Mouse (Mus musculus): ENCODE measurements around the gene Klrb1. TPM values are rescaled to one million over a fixed set of nuclear protein-coding genes. Genes with fewer than 3 reads are reported as not detected.
"Not testable (repeated sequence)": the region's sequence is repeated elsewhere in the genome, so short reads cannot be mapped to it uniquely, and the experiment has no call there.

Klrb1 gene
- polyA plus RNA-seq, 1 experiment: not detected

GRCm38 (mm10) chr6:128760416-128761143 is 37.7 kb upstream of the Klrb1 start:
- TF ChIP-seq POLR2A (IDR thresholded peaks at IDR 0.05; ENCODE audit: extremely low read depth, insufficient read depth, low read length): peak; percentile 76; the same call in 1 of the 2 replicates
- peak; percentile 40 for TF ChIP-seq CTCF (IDR thresholded peaks at IDR 0.05; ENCODE audit: extremely low read depth, insufficient read depth, low read length)
- H3K4me1 ChIP-seq (ENCODE audit: control insufficient read depth, insufficient read depth, low read length): not testable (repeated sequence)
- H3K27ac ChIP-seq (ENCODE audit: insufficient read depth, low read length): peak overlapping the region; percentile 91

DNA sequence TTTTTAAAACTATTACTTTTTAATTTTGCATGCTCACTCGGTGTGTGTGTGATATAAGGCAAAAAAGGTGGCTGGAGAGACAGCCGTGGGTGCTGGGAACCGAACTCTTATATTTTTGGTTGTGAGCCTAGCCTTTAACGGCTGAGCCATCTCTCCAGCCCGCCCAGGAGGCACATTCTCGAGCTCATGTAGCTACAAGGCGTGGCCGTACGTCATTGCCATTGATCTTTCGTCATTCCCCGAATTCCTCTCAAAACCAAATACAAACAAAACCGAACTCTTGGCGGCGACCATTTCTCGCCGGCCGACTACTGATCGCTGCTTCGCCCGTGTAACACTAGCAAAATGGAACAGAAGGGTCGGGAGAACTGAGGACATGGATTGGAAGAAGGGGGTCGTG is 37.2 kb upstream of the Klrb1 start:
- peak overlapping the region; percentile 96 for H3K4me3 ChIP-seq (ENCODE audit: insufficient read depth, low read length)
- H3K4me1 ChIP-seq (ENCODE audit: control insufficient read depth, insufficient read depth, low read length): not testable (repeated sequence)
- H3K27ac ChIP-seq (ENCODE audit: insufficient read depth, low read length): peak overlapping the region; percentile 91

More at GRCm38 (mm10) chr6:128760416-128761143, 37.7 kb upstream of the Klrb1 start:
- H3K4me3 ChIP-seq (ENCODE audit: insufficient read depth, low read length): peak overlapping the region; percentile 96

- Histone ChIP-seq H3K27ac (ENCODE audit: insufficient read depth, low read length) (no peak overlapping the region), H3K4me3 (ENCODE audit: insufficient read depth, low read length) (no peak overlapping the region; the same call in 1 of the 2 replicates), H3K4me1 (ENCODE audit: control insufficient read depth, insufficient read depth, low read length) (no peaks in the 10 kb centered on the region)
- TF ChIP-seq POLR2A (IDR thresholded peaks at IDR 0.05; ENCODE audit: extremely low read depth, insufficient read depth, low read length) (no peak), CTCF (IDR thresholded peaks at IDR 0.05; ENCODE audit: extremely low read depth, insufficient read depth, low read length) (no peak)
These were observed 36.5 kb upstream of the Klrb1 start for GRCm38 (mm10) chr6:128759221-128759950.

DNA sequence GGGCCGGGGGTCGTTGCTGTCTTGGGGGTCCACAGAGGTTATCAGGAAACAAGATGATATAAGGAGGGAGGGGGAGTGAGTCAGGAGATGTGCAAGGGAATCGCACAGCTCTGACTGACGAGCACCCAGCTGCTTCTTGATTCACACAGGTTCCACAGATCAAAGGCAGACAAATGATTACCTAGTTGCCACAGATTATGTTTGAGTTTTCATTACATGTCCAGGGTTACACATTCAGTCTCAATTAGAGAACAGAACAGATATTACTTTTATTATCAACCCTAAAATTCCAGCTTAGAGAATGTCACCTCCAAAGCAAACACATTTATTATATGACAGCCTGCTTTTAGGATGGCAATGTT is 32.5 kb upstream of the Klrb1 start:
- not testable (repeated sequence) for H3K27ac ChIP-seq (ENCODE audit: insufficient read depth, low read length); H3K4me3 ChIP-seq (ENCODE audit: insufficient read depth, low read length); H3K4me1 ChIP-seq (ENCODE audit: control insufficient read depth, insufficient read depth, low read length)

DNA sequence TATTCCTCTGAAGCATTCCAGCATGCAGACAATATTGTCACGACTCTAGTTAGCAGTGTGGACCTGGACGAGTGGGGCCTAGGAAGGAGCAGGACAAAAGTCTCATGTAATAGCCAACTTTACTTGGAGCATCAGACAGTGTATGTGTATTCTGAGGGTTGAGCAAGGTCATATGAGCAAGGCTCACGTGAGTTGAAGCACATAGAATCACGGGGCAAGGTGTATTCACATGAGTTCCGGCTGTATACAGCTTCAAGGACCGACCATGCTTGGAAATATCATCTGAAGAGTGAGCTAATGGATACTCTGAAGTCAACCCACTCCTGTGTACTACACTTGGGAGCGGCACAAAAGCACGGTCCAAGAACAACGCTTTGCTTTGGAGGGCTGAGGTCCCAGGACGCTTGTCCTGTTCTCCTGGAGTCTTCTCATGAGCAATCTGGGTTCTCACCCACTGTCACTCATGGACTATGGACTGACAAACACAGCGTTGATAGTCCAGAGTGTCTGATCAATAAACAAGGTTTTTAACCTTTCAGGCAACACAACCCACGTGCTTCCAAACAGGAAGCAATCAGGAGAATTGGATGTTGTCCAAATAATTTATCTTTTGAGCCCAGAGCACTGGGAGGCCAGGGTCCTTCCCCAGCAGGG is 32.0 kb upstream of the Klrb1 start:
- H3K27ac ChIP-seq (ENCODE audit: insufficient read depth, low read length); H3K4me1 ChIP-seq (ENCODE audit: control insufficient read depth, insufficient read depth, low read length); H3K4me3 ChIP-seq (ENCODE audit: insufficient read depth, low read length): not testable (repeated sequence)

- not testable (repeated sequence) for H3K4me1 ChIP-seq (ENCODE audit: control insufficient read depth, insufficient read depth, low read length); H3K4me3 ChIP-seq (ENCODE audit: insufficient read depth, low read length); H3K27ac ChIP-seq (ENCODE audit: insufficient read depth, low read length)
- peak; percentile 40; the same call in 1 of the 2 replicates for TF ChIP-seq POLR2A (IDR thresholded peaks at IDR 0.05; ENCODE audit: extremely low read depth, insufficient read depth, low read length)
These were observed 31.4 kb upstream of the Klrb1 start for GRCm38 (mm10) chr6:128754265-128754664.

GRCm38 (mm10) chr6:128753610-128754224 is 30.9 kb upstream of the Klrb1 start:
- H3K4me1 ChIP-seq (ENCODE audit: control insufficient read depth, insufficient read depth, low read length); H3K27ac ChIP-seq (ENCODE audit: insufficient read depth, low read length): not testable (repeated sequence)
- peak overlapping the region; percentile 7; the same call in 1 of the 2 replicates for H3K4me3 ChIP-seq (ENCODE audit: insufficient read depth, low read length)
- peak; percentile 57 for TF ChIP-seq CTCF (IDR thresholded peaks at IDR 0.05; ENCODE audit: extremely low read depth, insufficient read depth, low read length)

DNA sequence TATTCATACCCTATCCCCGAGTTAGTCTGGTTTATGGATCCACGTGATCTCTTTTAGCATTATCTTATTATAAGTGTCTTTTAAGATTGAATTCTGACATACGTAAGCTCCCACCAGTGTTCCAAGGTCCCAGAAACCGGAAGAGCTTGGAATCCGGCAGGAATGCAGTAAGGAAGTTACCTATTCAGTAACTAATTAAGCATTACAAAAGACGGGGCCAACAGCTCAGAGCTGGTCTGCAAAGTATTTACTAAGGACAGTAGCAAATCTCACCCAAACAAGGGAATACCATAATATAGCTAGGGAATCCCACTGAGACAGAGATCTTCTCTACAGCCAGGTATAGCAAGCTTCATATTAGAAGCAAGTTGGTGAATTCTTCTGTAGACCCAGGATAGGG is 24.1 kb upstream of the Klrb1 start:
- not testable (repeated sequence) for H3K4me1 ChIP-seq (ENCODE audit: control insufficient read depth, insufficient read depth, low read length); H3K4me3 ChIP-seq (ENCODE audit: insufficient read depth, low read length); H3K27ac ChIP-seq (ENCODE audit: insufficient read depth, low read length)

DNA sequence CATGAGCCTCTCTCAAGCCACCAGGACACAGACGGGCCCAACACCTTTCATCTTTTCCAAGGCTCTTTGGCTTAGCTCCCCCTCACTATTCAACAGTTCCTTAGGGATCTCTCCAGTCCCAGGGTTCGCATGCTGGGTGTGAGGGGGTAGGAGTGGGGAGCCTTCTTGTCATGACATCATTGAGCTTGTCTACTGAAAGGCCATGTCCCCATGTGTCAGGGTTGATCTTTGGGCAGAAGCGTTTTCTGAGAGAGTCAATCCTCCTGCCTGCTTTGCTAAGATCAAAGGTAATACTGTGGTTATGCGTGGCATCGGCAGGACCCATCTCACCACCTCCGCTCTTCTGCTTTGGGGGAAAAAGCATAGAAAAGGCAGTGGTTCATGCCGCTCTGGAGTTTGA is 14.6 kb upstream of the Klrb1 start:
- no peak for TF ChIP-seq POLR2A (IDR thresholded peaks at IDR 0.05; ENCODE audit: extremely low read depth, insufficient read depth, low read length)
- Histone ChIP-seq H3K4me3 (ENCODE audit: insufficient read depth, low read length) (no peak overlapping the region), H3K27ac (ENCODE audit: insufficient read depth, low read length) (no peak overlapping the region), H3K4me1 (ENCODE audit: control insufficient read depth, insufficient read depth, low read length) (no peaks in the 10 kb centered on the region)

GRCm38 (mm10) chr6:128736100-128736499 is 13.2 kb upstream of the Klrb1 start:
- TF ChIP-seq CTCF (IDR thresholded peaks at IDR 0.05; ENCODE audit: extremely low read depth, insufficient read depth, low read length) (0 out of 2 replicates have a peak, but pooled peaks have one; percentile 3), POLR2A (IDR thresholded peaks at IDR 0.05; ENCODE audit: extremely low read depth, insufficient read depth, low read length) (no peak)
- H3K4me1 ChIP-seq (ENCODE audit: control insufficient read depth, insufficient read depth, low read length): no peaks in the 10 kb centered on the region
- H3K4me3 ChIP-seq (ENCODE audit: insufficient read depth, low read length): no peak overlapping the region
- no peak overlapping the region for H3K27ac ChIP-seq (ENCODE audit: insufficient read depth, low read length)

All from cortical plate, adult 2 months (tissue).